Mouse (Mus musculus) left cerebral cortex, postnatal 10 days (tissue): Measurements from ENCODE around the gene Prrc2b. TPM values are rescaled to one million over a fixed set of nuclear protein-coding genes. Genes with fewer than 3 reads are reported as not detected.

Source experiments
- DNase-seq, 2 experiments: peaks; one replicate each; pipeline ENCODE4 v3.0.0; 2021 to 2022; ENCODE audit warnings: low spot score in 2 of 2, mixed read lengths in 1 of 2; ENCODE audit errors: extremely low spot score in 1 of 2
- intact Hi-C: fragments of 180-260 bp; cut with DNase I; formaldehyde crosslinking; loops from one replicate; pipeline ENCODE4 v1.15.1; 2025
- total RNA-seq, 2 experiments: library from RNA; stranded (reverse); gene quantifications; 2 replicates each; pipeline ENCODE4 v1.2.3; 2021

Prrc2b gene
- total RNA-seq, result 100 to 1,000 TPM; 274 to 285 TPM

DNA sequence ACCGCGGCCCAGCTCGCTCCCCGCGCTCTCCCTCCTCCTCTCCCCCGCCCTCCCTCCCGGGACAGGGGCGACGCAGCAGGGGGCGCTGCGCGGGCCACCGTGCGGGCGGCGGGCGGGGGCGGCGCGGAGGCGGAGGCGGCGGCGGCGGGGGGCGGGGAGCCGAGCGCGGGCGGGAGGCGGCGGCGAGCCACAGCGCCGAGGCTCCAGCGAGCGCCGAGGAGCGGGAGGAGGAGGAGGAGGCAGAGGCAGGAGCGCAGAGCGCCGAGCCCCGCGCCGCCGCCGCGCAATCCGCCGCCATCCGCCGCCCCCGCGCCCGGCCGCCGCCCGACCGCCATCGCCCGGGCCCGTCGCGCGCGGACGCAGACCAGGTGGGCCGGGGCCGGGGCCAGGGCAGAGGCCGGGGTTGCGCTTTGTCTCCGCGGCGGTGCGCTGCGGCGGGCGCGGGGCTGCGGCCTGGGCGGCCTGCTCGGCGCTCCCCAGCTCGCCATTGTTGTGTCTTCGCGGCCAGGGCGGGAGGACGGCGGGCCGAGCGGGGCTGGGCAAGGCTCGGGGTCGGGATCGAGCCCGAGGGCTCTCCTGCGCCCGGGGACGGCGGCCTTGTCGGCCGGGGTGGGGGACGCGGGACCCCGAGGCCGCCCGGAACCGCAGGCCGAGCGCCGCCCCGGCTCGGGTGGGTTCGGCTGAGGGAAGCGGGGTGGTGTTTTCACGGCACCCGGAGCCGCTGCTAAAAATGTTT, at the start of gene Prrc2b:
TSS of gene Prrc2b (plus strand) at position 159 of the 736 bp plus-strand sequence.
- intact Hi-C loops, result loop anchor here (5.0 kb wide), 1 partner anchor 41 kb away; no protein-coding TSS in a partner anchor
- DNase-seq, result peak in 1 of 2 experiments; percentile 84

DNA sequence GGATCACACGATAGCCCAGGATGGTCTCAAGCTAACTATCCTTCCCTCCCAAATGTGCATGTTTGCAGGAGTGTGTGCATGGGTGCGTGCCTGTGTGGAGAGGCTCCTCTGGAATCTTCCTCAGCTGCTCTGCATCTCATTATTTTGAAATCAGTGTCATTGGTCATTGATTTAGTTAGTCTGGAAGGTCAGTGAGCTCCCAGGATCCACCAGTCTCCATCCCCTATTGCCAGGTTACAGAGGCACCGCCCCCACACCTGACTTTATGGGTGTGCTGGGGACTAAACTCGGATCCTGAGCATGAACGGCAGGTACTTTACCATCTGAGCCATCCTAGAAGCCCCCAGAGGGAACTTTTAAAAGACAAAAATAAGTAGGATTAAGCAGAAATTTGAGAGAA, 47.9 kb upstream of the Prrc2b start:
- intact Hi-C loops, result no loop called here
- DNase-seq, result no peak

DNA sequence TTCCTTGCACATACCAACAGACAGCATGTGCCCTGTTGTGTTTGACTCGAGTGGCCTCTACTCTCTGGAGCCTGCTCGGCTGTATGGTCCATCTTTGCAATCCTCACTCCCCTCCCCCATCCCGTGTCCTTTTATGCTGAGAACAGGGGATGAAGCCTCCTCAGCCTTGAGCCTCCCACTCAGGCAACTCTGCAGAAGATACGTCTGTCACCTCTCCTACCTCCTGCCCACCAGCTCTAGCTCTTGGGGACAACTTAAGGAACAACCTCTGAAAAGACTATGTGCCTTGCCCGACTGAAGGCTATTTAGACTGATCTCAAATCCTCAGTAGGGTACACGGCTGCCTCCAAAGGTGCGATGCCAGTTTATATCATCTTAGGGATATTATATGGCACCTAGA, 47.3 kb upstream of the Prrc2b start:
- intact Hi-C loops, result no loop called here
- DNase-seq, result no peak

DNA sequence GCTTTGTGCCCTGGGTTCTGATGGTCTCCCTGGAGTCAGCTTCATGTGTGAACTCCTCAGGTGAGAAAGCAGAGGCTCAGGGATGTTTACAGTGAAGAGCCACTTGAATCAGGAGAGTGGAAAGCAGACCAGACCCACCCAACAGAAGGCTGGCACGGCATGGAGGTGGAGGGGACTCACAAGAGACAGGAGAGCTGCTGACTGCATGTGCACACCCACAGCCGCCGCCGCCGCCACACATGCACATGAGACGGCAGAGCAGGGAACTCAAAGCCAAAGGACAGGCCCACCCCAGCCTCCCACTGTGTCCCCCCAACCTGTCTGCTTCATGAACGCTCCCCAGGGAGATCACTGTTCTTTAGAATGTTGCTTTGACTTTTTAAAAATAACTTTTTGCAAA, 46.8 kb upstream of the Prrc2b start:
- DNase-seq, result no peak
- intact Hi-C loops, result no loop called here

DNA sequence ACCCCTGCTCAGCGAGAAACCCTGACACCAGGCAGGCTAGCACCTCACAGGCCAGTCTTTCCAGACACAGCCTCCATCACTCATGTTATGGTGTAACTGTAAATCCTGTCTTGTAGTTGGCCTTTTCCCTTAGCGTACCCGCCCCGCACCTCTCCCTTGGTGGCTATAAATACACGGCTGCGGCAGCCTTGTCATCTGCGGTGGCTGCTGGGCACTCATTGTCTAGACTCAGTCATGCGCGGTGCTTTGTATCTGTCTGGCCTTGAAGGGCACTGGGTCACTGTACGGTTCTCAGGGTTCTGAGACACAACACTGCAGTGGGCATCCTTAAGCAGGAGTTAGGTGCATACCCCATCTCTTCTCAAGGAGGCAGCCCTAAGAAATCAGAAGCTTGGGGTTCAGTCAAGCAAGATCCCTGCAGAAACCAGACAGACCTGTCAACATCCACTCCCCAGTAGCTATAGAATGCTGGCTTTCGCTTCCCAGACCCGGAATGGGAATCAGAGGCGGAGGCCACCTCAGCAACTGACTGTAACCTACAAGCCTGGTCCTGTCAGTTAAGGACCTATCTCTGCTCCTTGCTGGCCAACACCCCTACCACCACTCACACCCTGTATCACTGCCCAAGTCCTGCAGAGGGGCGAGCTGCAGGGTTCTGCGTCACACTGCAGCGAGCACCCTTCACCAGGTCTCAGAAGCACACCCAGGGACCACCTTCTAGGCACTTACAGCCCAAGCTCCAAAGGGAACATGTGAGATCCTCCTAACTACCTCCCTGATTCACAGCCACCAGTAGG, 45.6 kb upstream of the Prrc2b start:
- intact Hi-C loops, result no loop called here
- no peak for DNase-seq

GRCm38 (mm10) chr2:32105930-32106329, 45.0 kb upstream of the Prrc2b start:
- no peak for DNase-seq
- intact Hi-C loops, result no loop called here

GRCm38 (mm10) chr2:32111268-32111667, 39.6 kb upstream of the Prrc2b start:
- intact Hi-C loops, result no loop called here
- DNase-seq, result no peak

DNA sequence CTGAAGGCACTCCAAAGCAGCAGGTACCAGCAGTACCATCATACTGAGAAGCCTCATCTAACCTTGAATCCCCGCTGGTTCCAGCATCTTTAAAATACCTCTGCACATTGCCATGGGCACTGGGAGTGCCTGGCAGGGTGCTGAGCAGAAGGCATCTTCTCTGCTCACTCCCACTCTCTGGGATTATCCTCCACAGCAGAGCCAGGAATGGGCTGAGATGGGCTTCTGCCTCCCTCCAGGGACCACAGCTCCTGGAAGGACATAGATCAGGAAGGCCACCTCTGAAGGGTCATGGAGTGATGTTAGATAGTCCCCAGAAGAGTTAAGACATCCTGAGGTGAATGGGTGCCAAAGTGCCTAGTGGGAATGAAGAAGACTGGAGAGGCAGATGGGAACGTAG, 38.3 kb upstream of the Prrc2b start:
- DNase-seq, result no peak
- intact Hi-C loops, result no loop called here

GRCm38 (mm10) chr2:32115851-32116268, 35.0 kb upstream of the Prrc2b start:
- no peak for DNase-seq
- intact Hi-C loops, result no loop called here

DNA sequence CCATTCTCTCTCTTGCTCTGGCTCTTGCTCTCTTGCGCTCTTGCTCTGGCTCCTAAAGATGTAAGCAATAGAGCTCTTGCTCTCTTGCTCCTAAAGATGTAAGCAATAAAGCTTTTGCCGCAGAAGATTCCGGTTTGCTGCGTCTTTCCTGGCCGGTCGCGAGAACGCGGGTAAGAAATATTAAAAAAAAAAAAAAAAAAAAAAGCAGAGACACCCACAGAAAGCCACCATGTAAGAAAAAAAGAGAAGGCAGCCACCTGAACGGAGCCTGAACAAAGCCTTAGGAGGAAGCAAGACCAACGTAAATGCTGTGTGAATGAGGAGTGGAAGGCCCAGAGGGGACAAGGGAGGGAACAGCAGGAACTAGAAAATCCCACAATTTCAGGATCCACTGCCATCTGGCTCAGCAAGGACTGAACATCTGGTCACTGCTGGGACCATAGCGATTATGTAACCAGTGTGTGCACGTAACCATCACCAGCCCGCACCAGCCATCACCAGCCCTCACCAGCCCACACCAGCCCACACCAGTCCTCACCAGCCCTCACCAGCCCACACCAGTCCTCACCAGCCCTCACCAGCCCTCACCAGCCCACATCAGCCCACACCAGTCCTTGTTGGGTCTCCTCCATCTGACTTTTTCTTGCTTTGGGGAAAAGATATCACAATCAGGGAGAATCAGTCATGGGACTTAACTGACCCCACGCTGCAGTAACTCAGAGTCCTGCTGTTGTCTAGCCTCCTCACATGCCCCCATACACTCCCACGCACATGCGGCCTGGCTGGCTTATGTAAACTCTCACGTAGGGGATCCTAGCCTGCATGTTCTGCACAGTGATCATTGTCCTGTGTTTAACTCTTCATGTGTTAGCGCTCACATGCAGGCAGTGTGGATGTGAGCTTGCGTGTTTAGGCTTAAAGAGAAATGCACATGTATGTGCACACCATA, 30.8 kb upstream of the Prrc2b start:
- intact Hi-C loops, result no loop called here
- no peak for DNase-seq

DNA sequence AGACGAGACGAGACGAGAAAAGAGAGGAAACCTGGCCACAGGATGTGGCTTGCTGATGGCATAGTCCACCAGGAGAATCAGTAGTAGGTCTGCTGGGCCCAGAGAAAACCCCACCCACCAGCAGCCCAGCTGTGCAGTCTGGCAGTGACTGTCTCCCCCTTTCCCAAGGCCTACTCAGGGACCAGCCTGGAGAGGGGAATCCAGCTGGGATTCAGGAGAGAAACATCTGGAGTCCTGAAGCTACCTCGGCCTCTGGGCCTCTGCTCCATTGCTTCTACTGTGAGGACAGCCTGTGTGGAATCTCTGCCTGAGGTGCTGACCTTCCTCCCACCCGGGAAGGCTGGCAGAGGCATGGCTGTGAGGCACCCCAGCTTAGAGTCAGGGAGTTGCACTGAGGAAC, 29.7 kb upstream of the Prrc2b start:
- intact Hi-C loops, result no loop called here

DNA sequence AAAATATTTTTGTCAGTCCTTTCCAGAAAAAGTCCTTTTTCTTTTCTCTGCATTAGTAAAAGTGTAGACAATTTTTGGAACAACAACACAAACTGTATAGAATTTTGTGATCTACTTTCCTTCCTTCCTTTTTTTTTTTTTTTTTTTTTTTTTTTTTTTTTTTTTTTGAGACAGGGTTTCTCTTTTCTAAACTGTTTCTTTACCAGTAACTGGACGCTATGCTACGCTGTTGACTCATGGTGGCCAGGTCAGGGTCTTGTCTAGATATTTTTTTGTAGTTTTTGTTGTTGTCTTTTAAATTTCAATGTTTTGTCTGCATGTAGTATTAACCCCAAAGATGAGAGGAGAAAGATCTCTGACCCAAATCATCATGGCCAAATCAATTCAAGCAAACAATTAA, 29.1 kb upstream of the Prrc2b start:
- no peak for DNase-seq
- intact Hi-C loops, result no loop called here

More for the DNA sequence above, 29.7 kb upstream of the Prrc2b start:
- no peak for DNase-seq

DNA sequence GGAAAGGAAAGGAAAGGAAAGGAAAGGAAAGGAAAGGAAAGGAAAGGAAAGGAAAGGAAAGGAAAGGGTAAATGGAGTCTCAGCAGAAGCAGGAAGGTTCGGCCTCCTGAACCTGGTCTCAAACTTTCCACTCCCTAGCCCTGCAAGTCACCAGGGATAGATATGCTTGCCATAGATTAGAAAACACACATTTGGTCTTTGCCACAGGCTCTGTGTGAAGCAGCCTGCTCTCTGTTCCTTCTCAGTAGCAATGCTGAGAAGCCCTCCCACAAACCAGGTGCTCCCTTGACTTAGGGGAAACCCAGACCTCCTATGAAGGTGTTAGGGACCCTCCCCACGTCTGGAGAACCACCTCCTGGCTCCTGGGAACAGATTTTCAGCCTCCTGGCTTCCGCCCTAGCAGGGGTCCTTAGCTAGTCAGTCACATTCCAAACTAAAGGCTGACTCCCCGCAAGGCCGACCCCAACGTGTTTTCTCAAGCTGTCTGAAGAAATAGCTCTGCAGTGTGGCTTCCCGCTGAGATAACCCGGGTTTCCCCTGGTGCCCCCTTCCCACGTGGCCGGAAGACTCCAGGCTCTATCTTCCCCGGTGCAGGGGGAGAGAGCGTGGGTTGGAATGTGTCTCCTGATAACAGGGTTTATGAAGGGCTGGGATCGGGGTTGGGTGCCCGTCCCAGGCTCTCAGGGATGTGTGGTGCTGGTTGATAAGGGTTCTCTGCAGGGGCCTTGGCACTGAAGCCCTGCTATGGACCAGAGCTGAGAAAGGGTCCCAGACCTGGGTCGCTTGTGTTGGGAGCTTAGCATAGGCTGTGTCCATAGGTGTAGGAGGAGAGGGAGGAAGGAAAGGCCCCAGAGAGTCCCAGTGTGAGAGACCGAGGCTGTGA, 23.0 kb upstream of the Prrc2b start:
- intact Hi-C loops, result loop anchor here (5.0 kb wide), 1 partner anchor 41 kb away; no protein-coding TSS in a partner anchor
- peak in 1 of 2 experiments; percentile 59 for DNase-seq

DNA sequence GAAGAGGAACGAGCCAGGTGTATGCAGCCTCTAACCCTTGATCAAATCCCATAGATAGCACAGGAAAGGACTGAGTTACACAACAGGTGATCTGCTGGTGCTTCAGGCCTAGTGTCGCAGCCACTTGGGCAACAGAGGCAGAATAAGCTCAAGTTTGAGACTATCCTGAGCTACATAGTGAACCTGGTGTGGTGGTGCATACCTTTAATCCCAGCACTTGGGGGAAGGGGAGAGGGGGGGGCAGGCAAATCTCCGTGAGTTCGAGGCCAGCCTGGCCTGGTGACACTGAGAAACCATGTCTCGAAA, 22.4 kb upstream of the Prrc2b start:
- no peak for DNase-seq
- intact Hi-C loops, result loop anchor here (5.0 kb wide), 1 partner anchor 41 kb away; no protein-coding TSS in a partner anchor

GRCm38 (mm10) chr2:32129383-32130074, 21.4 kb upstream of the Prrc2b start:
- peak in 1 of 2 experiments; percentile 48 for DNase-seq
- intact Hi-C loops, result loop anchor here (5.0 kb wide), 3 partner anchors 42 to 87 kb away; no protein-coding TSS in a partner anchor

GRCm38 (mm10) chr2:32130435-32130834, 20.4 kb upstream of the Prrc2b start:
- DNase-seq, result peak; percentile 56 to 63
- intact Hi-C loops, result loop anchor here (5.0 kb wide), 2 partner anchors 73 to 88 kb away; no protein-coding TSS in a partner anchor

DNA sequence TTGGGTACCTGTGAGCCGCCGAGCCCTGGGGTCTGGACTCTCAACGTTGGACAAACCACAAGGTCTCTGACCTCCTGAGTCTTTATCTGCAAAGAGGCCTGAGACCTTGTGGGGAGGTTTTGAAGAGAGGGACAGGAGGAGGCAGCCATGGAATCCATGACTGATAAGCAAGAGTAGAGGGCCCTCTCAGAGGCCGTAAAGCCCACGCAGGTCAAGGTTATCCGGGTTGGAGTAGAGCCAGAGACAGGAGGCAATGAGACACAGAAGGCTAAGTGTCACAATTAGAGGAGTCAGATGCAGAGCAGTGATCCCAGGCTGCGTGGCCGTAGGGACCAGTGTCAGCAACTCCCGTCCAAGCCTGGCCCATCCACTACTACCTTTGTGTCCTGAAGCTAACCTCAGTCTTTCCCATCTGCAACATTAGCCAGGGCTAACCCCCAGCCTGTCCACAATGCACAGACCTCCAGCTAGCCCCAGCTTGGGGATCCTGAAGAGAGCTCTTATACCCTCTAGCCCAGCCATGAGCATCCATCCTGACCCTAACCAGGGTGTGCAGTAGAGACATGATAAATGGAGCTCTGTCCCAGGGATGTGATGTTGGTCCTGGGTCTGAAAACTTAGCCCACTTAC, 19.6 kb upstream of the Prrc2b start:
- intact Hi-C loops, result loop anchor here (5.0 kb wide), 2 partner anchors 74 to 89 kb away; no protein-coding TSS in a partner anchor
- no peak for DNase-seq
